ENCODE assay signal across 12 mouse cellular contexts in genomic region chr13:59494619-59495262, GRCm38 (mm10).
DNase-seq lines count a peak whose midpoint lies in the region; ATAC-seq and TF ChIP-seq lines count a peak whose summit lies in the region.
"Had no signal": no experiment of that assay in that cellular context is flagged by ENCODE, and none has a peak within 500 bp of the region (broad histone marks: within the 10 kb centered on the region; RNA-seq: fewer than 3 reads in every experiment).

No protein-coding gene starts in this region.

- no peak for DNase-seq in gastrocnemius, adult 2 months
- DNase-seq in gastrocnemius, postnatal 36 days = no peak
- DNase-seq in midbrain, embryonic 11.5 days (ENCODE audit: low spot score, missing footprints) = no peak
- DNase-seq in cerebellum, postnatal 10 days = no peak
- no peak for DNase-seq in thymus, adult 18-20 months
- DNase-seq: heart, postnatal 10 days; kidney, postnatal 14 days; left cerebral cortex, postnatal 4 days had no signal

- intact Hi-C loops in gastrocnemius, adult 2 months (cut with DNase I) = no loop called here
- intact Hi-C loops in gastrocnemius, postnatal 36 days (cut with DNase I) = no loop called here

- ATAC-seq in midbrain, embryonic 12.5 days (ENCODE audit: low FRiP score, low read depth) = no peak
- ATAC-seq in midbrain, embryonic 11.5 days (ENCODE audit: low FRiP score) = no peak
- ATAC-seq in megakaryocyte-erythroid progenitor cell, adult 5-6 weeks (replicated peaks; ENCODE audit: low FRiP score, low TSS enrichment, poor library complexity, severe bottlenecking) = peak; percentile 69

- peaks cover 18% of the 10 kb centered on the region for H3K36me3 ChIP-seq in midbrain, embryonic 12.5 days
- H3K36me3 ChIP-seq in midbrain, embryonic 11.5 days (ENCODE audit: control insufficient read depth, insufficient read depth, low read length) = 0 out of 2 replicates have a peak, but pooled peaks cover 3% of the 10 kb centered on the region

- 82% methylated on average over 5 of the region's 5 CpGs for WGBS in midbrain, embryonic 12.5 days
- WGBS in midbrain, embryonic 11.5 days = 87% methylated on average over 5 of the region's 5 CpGs
- 91% methylated on average over 5 of the region's 5 CpGs for WGBS in bone marrow, adult 2 months

- H3K4me3 ChIP-seq in gastrocnemius, adult 2 months = no peak overlapping the region
- H3K4me3 ChIP-seq in midbrain, embryonic 12.5 days = no peak overlapping the region
- H3K4me3 ChIP-seq in midbrain, embryonic 11.5 days (ENCODE audit: low read depth, low read length) = no peak overlapping the region
- H3K4me3 ChIP-seq in bone marrow, adult 2 months (replicated peaks; ENCODE audit: control insufficient read depth, low read depth, low read length) = no peak overlapping the region
- H3K4me3 ChIP-seq: stomach, embryonic 15.5 days had no signal

- peak; percentile 43 for TF ChIP-seq CTCF in gastrocnemius, adult 2 months (IDR thresholded peaks at IDR 0.05)
- TF ChIP-seq CTCF in bone marrow, adult 2 months (IDR thresholded peaks at IDR 0.05; ENCODE audit: control insufficient read depth, insufficient read depth, low read length) = peak; percentile 36

- H3K27ac ChIP-seq in gastrocnemius, adult 2 months = no peak overlapping the region
- H3K27ac ChIP-seq in midbrain, embryonic 12.5 days (replicated peaks) = peak overlapping the region; percentile 42; the same call in 1 of the 2 replicates
- no peak overlapping the region for H3K27ac ChIP-seq in midbrain, embryonic 11.5 days (ENCODE audit: low read depth, low read length)
- no peak overlapping the region for H3K27ac ChIP-seq in bone marrow, adult 2 months (ENCODE audit: control insufficient read depth, insufficient read depth, low read depth, low read length, poor library complexity)
- H3K27ac ChIP-seq: stomach, embryonic 15.5 days had no signal

- no peaks in the 10 kb centered on the region for H3K27me3 ChIP-seq in midbrain, embryonic 12.5 days
- no peaks in the 10 kb centered on the region for H3K27me3 ChIP-seq in midbrain, embryonic 11.5 days (ENCODE audit: control insufficient read depth, insufficient read depth, low read length)
- H3K27me3 ChIP-seq: stomach, embryonic 15.5 days had no signal

- TF ChIP-seq POLR2A in bone marrow, adult 2 months (IDR thresholded peaks at IDR 0.05; ENCODE audit: borderline replicate concordance, control insufficient read depth, low read depth, low read length) = no peak

- no peak overlapping the region for H3K4me2 ChIP-seq in midbrain, embryonic 12.5 days (replicated peaks)
- H3K4me2 ChIP-seq in midbrain, embryonic 11.5 days = no peak overlapping the region
- H3K4me2 ChIP-seq: stomach, embryonic 15.5 days had no signal

- H3K9me3 ChIP-seq in midbrain, embryonic 12.5 days = 0 out of 2 replicates have a peak, but pooled peaks cover 6% of the 10 kb centered on the region
- no peaks in the 10 kb centered on the region for H3K9me3 ChIP-seq in midbrain, embryonic 11.5 days (ENCODE audit: control insufficient read depth, low read length)
- H3K9me3 ChIP-seq: stomach, embryonic 15.5 days had no signal

- H3K4me1 ChIP-seq in midbrain, embryonic 12.5 days = peaks cover 5% of the 10 kb centered on the region
- H3K4me1 ChIP-seq in midbrain, embryonic 11.5 days (ENCODE audit: control insufficient read depth, insufficient read depth, low read length) = no peaks in the 10 kb centered on the region
- no peaks in the 10 kb centered on the region for H3K4me1 ChIP-seq in bone marrow, adult 2 months (ENCODE audit: control insufficient read depth, insufficient read depth, low read length)
- H3K4me1 ChIP-seq: stomach, embryonic 15.5 days had no signal

- H3K9ac ChIP-seq in midbrain, embryonic 12.5 days (replicated peaks) = no peak overlapping the region
- H3K9ac ChIP-seq in midbrain, embryonic 11.5 days (ENCODE audit: low read length) = no peak overlapping the region
- H3K9ac ChIP-seq: stomach, embryonic 15.5 days had no signal
